Mouse (Mus musculus) CH12.LX (cell line): ENCODE data around the gene Ssbp2. TPM values are rescaled to one million over a fixed set of nuclear protein-coding genes. Genes with fewer than 3 reads are reported as not detected.

Experiments used
- DNase-seq: peaks from one replicate; pipeline ENCODE4 v3.0.0-alpha.2; 2013; ENCODE audit errors: extremely low read depth
- H3K27ac ChIP-seq: 2 replicates; pipeline ENCODE4 v1.5.1; 2012; ENCODE audit warnings: low read depth, mild to moderate bottlenecking, control low read depth, moderate library complexity; ENCODE audit not compliant: insufficient read depth
- H3K27me3 ChIP-seq: replicated peaks from 2 replicates; pipeline ENCODE3; 2012; ENCODE audit warnings: inconsistent platforms
- H3K36me3 ChIP-seq, 2 experiments: replicated peaks in 1 of 2; 2 replicates each; pipeline versions ENCODE3 to v1.6.1; 2012; ENCODE audit warnings: inconsistent platforms in 1 of 2, low read length in 1 of 2, mild to moderate bottlenecking in 1 of 2, mixed read lengths in 1 of 2, moderate library complexity in 1 of 2; ENCODE audit not compliant: control insufficient read depth in 1 of 2, insufficient read depth in 1 of 2
- H3K4me1 ChIP-seq, 2 experiments: 2 replicates each; pipeline ENCODE4 v1.6.1; 2012; ENCODE audit warnings: inconsistent platforms in 1 of 2, moderate library complexity in 1 of 2; ENCODE audit not compliant: insufficient read depth in 2 of 2, control insufficient read depth in 1 of 2
- H3K4me2 ChIP-seq: 2 replicates; pipeline ENCODE4 v1.6.1; 2012; ENCODE audit warnings: low read depth, mild to moderate bottlenecking, control low read depth; ENCODE audit not compliant: poor library complexity, insufficient read depth, severe bottlenecking
- H3K4me3 ChIP-seq, 3 experiments: fragments of 150-350 bp in 1 of 3; sonication (generic) in 1 of 3; replicated peaks in 1 of 3; 2 replicates each; pipeline versions ENCODE3 to v1.5.1; 2011 to 2012; ENCODE audit warnings: low read depth in 2 of 3, low read length in 2 of 3, mild to moderate bottlenecking in 2 of 3, moderate library complexity in 2 of 3, control low read depth in 1 of 3, improper control_type of control experiment in 1 of 3, inconsistent platforms in 1 of 3, mixed read lengths in 1 of 3; ENCODE audit not compliant: poor library complexity in 1 of 3
- H3K79me2 ChIP-seq: replicated peaks from 2 replicates; pipeline ENCODE4 v1.6.1; 2012; ENCODE audit warnings: mild to moderate bottlenecking, moderate library complexity; ENCODE audit not compliant: control insufficient read depth, poor library complexity, insufficient read depth, severe bottlenecking; ENCODE audit errors: extremely low read depth
- H3K9ac ChIP-seq: 2 replicates; pipeline ENCODE4 v1.6.1; 2012; ENCODE audit warnings: low read depth, mild to moderate bottlenecking, control low read depth, moderate library complexity; ENCODE audit not compliant: insufficient read depth
- H3K9me3 ChIP-seq: replicated peaks from 2 replicates; pipeline ENCODE3; 2012; ENCODE audit warnings: low read length, inconsistent platforms, mixed read lengths
- CHD1 ChIP-seq: IDR thresholded peaks from 2 replicates; pipeline ENCODE4 v1.6.1; 2012; ENCODE audit warnings: low read depth, low read length, improper control_type of control experiment, inconsistent platforms
- CHD2 ChIP-seq: IDR thresholded peaks from 2 replicates; pipeline ENCODE4 v1.6.1; 2011; ENCODE audit warnings: low read length, improper control_type of control experiment
- CTCF ChIP-seq, 2 experiments: IDR thresholded peaks in 1 of 2; conservative IDR thresholded peaks in 1 of 2; 2 replicates each; pipeline ENCODE4 v1.5.1; 2011 to 2012; ENCODE audit warnings: low read depth in 2 of 2, low read length in 2 of 2, improper control_type of control experiment in 1 of 2, inconsistent platforms in 1 of 2, mild to moderate bottlenecking in 1 of 2, moderate library complexity in 1 of 2
- E2F4 ChIP-seq: IDR thresholded peaks from 2 replicates; pipeline ENCODE4 v1.6.1; 2011; ENCODE audit warnings: low read depth, low read length, improper control_type of control experiment; ENCODE audit not compliant: insufficient replicate concordance
- ELF1 ChIP-seq: IDR thresholded peaks from 2 replicates; pipeline ENCODE4 v1.6.1; 2014; ENCODE audit warnings: low read depth, mild to moderate bottlenecking, inconsistent platforms, low read length, improper control_type of control experiment
- GABPA ChIP-seq: IDR thresholded peaks from 2 replicates; pipeline ENCODE4 v1.6.1; 2012; ENCODE audit warnings: low read depth, low read length, improper control_type of control experiment, inconsistent platforms; ENCODE audit not compliant: insufficient replicate concordance
- HCFC1 ChIP-seq: IDR thresholded peaks from 2 replicates; pipeline ENCODE4 v1.6.1; 2012; ENCODE audit warnings: low read depth, mild to moderate bottlenecking, inconsistent platforms, low read length, improper control_type of control experiment
- IRF4 ChIP-seq: IDR thresholded peaks from 2 replicates; pipeline ENCODE4 v1.6.1; 2014; ENCODE audit warnings: low read depth, mild to moderate bottlenecking, inconsistent platforms, low read length, improper control_type of control experiment
- JUND ChIP-seq: conservative IDR thresholded peaks from 2 replicates; pipeline ENCODE4 v1.6.1; 2011; ENCODE audit warnings: low read depth, low read length, improper control_type of control experiment
- MAFK ChIP-seq: IDR thresholded peaks from 2 replicates; pipeline ENCODE4 v1.6.1; 2011; ENCODE audit warnings: low read length, improper control_type of control experiment; ENCODE audit not compliant: insufficient replicate concordance
- MAZ ChIP-seq: IDR thresholded peaks from 2 replicates; pipeline ENCODE4 v1.6.1; 2012; ENCODE audit warnings: low read depth, mild to moderate bottlenecking, inconsistent platforms, low read length, improper control_type of control experiment, moderate library complexity
- MYC ChIP-seq: IDR thresholded peaks from 2 replicates; pipeline ENCODE4 v1.6.1; 2011; ENCODE audit warnings: low read depth, mild to moderate bottlenecking, improper control_type of control experiment, low read length
- PAX5 ChIP-seq: IDR thresholded peaks from 2 replicates; pipeline ENCODE4 v1.6.1; 2012; ENCODE audit warnings: low read length, inconsistent platforms, mixed read lengths
- POLR2A ChIP-seq: IDR thresholded peaks from 2 replicates; pipeline ENCODE4 v1.6.1; 2011; ENCODE audit warnings: low read depth, mild to moderate bottlenecking, improper control_type of control experiment, low read length
- POLR2AphosphoS2 ChIP-seq: IDR thresholded peaks from 2 replicates; pipeline ENCODE4 v1.6.1; 2011; ENCODE audit warnings: low read depth, low read length, improper control_type of control experiment
- RAD21 ChIP-seq: IDR thresholded peaks from 2 replicates; pipeline ENCODE4 v1.6.1; 2011; ENCODE audit warnings: low read depth, mild to moderate bottlenecking, low read length, improper control_type of control experiment, moderate library complexity
- RCOR1 ChIP-seq: conservative IDR thresholded peaks from 2 replicates; pipeline ENCODE4 v1.6.1; 2012; ENCODE audit warnings: low read depth, mild to moderate bottlenecking, inconsistent platforms, low read length, improper control_type of control experiment
- TCF12 ChIP-seq: IDR thresholded peaks from 2 replicates; pipeline ENCODE4 v1.6.1; 2014; ENCODE audit warnings: low read depth, mild to moderate bottlenecking, inconsistent platforms, low read length, improper control_type of control experiment
- UBTF ChIP-seq: IDR thresholded peaks from 2 replicates; pipeline ENCODE4 v1.6.1; 2012; ENCODE audit warnings: low read depth, mild to moderate bottlenecking, inconsistent platforms, low read length, improper control_type of control experiment, moderate library complexity
- USF2 ChIP-seq: conservative IDR thresholded peaks from 2 replicates; pipeline ENCODE4 v1.6.1; 2011; ENCODE audit warnings: low read depth, low read length, improper control_type of control experiment
- ZC3H11A ChIP-seq: IDR thresholded peaks from 2 replicates; pipeline ENCODE4 v1.6.1; 2012; ENCODE audit warnings: low read depth, mild to moderate bottlenecking, inconsistent platforms, low read length, improper control_type of control experiment
- ZNF384 ChIP-seq: IDR thresholded peaks from 2 replicates; pipeline ENCODE4 v1.6.1; 2012; ENCODE audit warnings: low read depth, low read length, improper control_type of control experiment, inconsistent platforms
- dilution Hi-C: fragments of 300-500 bp; cut with MboI; formaldehyde crosslinking; loops from 2 replicates; pipeline ENCODE4 v1.14.3; 2020; ENCODE audit warnings: low sequenced_read_pairs; ENCODE audit not compliant: extremely low pct_unique_long_range_greater_than_20kb, extremely low pct_ligation_motif_present
- in situ Hi-C: fragments of 300-500 bp; cut with MboI; formaldehyde crosslinking; loops from 3 replicates; pipeline ENCODE4 v1.14.3; 2019; ENCODE audit warnings: low sequenced_read_pairs, low pct_ligation_motif_present, low pct_unique_long_range_greater_than_20kb, mixed read lengths
- polyA plus RNA-seq: library from polyadenylated mRNA; unstranded; fragments of >175 nt; gene quantifications from 2 replicates; pipeline ENCODE4 v1.2.1, GENCODE M21; 2012; ENCODE audit warnings: low read depth; ENCODE audit not compliant: insufficient read length
- total RNA-seq, 2 experiments: library from RNA; depleted of rRNA; stranded (reverse); fragments of 300-350 nt in 1 of 2; fragments of >200 nt in 1 of 2; gene quantifications; 2 replicates each; pipeline ENCODE4 v1.2.3; 2012 to 2014

Gene Ssbp2
- total and polyA plus RNA-seq, 3 experiments: 1.9 to 3.6 (median 1.9) TPM

GRCm38 (mm10) chr13:91741280-91742047 lies 281.4 kb downstream of the Ssbp2 start, which contains the start of gene Acot12:
Gene Acot12, plus strand, starts transcription at chr13:91741512.
- TF ChIP-seq RAD21 (no peak), HCFC1 (no peak), USF2 (no peak), IRF4 (no peak), CHD2 (no peak)
- dilution Hi-C loops (no loop called here), in situ Hi-C loops (no loop called here)
- Histone ChIP-seq H3K4me3 (no peak within 1 kb of the TSS), H3K9ac (no peak within 1 kb of the TSS), H3K27ac (no peak within 1 kb of the TSS), H3K36me3 (no peaks in the 10 kb centered on the region), H3K79me2 (no peaks in the 10 kb centered on the region), H3K4me2 (no peak within 1 kb of the TSS), H3K4me1 (no peaks in the 10 kb centered on the region), H3K9me3 (no peaks in the 10 kb centered on the region), H3K27me3 (no peaks in the 10 kb centered on the region)
- DNase-seq: no peak

GRCm38 (mm10) chr13:91743180-91743579 lies 283.1 kb downstream of the Ssbp2 start:
- no peaks in the 10 kb centered on the region for H3K79me2 ChIP-seq
- no peak overlapping the region for H3K27ac ChIP-seq
- TF ChIP-seq TCF12 (no peak), MAFK (no peak), UBTF (no peak), ZC3H11A (no peak), ZNF384 (no peak), CTCF (conservative IDR thresholded peaks at IDR 0.05 in 1 of 2, IDR thresholded peaks at IDR 0.05 in 1 of 2; ENCODE audit: low read depth in 2 of 2, low read length in 2 of 2) (no peak), RCOR1 (no peak), ELF1 (no peak), RAD21 (no peak), MAZ (no peak), E2F4 (no peak), POLR2A (no peak), JUND (no peak), GABPA (no peak), PAX5 (no peak), HCFC1 (no peak), POLR2AphosphoS2 (no peak), CHD1 (no peak), MYC (no peak)
- dilution Hi-C loops (no loop called here), in situ Hi-C loops (no loop called here)
- H3K4me3 ChIP-seq: no peak overlapping the region
- no peak for DNase-seq
- peaks cover 0 to 7% of the 10 kb centered on the region in 2 experiments; a peak in 2 of 4 replicates for H3K4me1 ChIP-seq
- H3K9me3 ChIP-seq: no peaks in the 10 kb centered on the region
- no peaks in the 10 kb centered on the region for H3K27me3 ChIP-seq
- H3K4me2 ChIP-seq: no peak overlapping the region
- H3K9ac ChIP-seq: no peak overlapping the region
- no peaks in the 10 kb centered on the region for H3K36me3 ChIP-seq
